Mouse (Mus musculus) hindbrain, embryonic 10.5 days (tissue): ENCODE measurements around the gene Plekhg1. TPM values are rescaled to one million over a fixed set of nuclear protein-coding genes. Genes with fewer than 3 reads are reported as not detected.

Source experiments
- DNase-seq: peaks from one replicate; pipeline ENCODE4 v3.0.0-alpha.2; 2017; ENCODE audit warnings: low spot score
- H3K27ac ChIP-seq: fragments of 300-500 bp; sonication (generic); 2 replicates; pipeline ENCODE4 v1.5.1; 2016; ENCODE audit warnings: mild to moderate bottlenecking, moderate library complexity
- H3K27me3 ChIP-seq: fragments of 300-500 bp; sonication (generic); 2 replicates; pipeline ENCODE4 v1.6.1; 2016; ENCODE audit warnings: mild to moderate bottlenecking; ENCODE audit not compliant: poor library complexity, insufficient read depth, severe bottlenecking
- H3K36me3 ChIP-seq: fragments of 300-500 bp; sonication (generic); 2 replicates; pipeline ENCODE4 v1.6.1; 2016; ENCODE audit warnings: mild to moderate bottlenecking, moderate library complexity
- H3K4me1 ChIP-seq: fragments of 300-500 bp; sonication (generic); replicated peaks from 2 replicates; pipeline ENCODE4 v1.6.1; 2016; ENCODE audit warnings: mild to moderate bottlenecking
- H3K4me3 ChIP-seq: fragments of 300-500 bp; sonication (generic); 2 replicates; pipeline ENCODE4 v1.5.1; 2016; ENCODE audit warnings: mild to moderate bottlenecking, moderate library complexity
- H3K9me3 ChIP-seq: fragments of 300-500 bp; sonication (generic); 2 replicates; pipeline ENCODE4 v1.6.1; 2016; ENCODE audit warnings: mild to moderate bottlenecking, moderate library complexity
- WGBS: fragments of 180-500 bp; shearing (Covaris S2); methylation state at CpG from one replicate; pipeline ENCODE4 v1.1.7; 2016; 5-methylcytosine and 5-hydroxymethylcytosine counted together
- polyA plus RNA-seq: library from polyadenylated mRNA; unstranded; fragments of >200 nt; fragmentation: Nextera tagmentation; extraction: Ambion mirVana; gene quantifications from 2 replicates; pipeline ENCODE4 v1.2.1, GENCODE M21; 2016

Plekhg1 gene
- polyA plus RNA-seq, 1 experiment from 2014 or later, result 10.9 TPM

DNA sequence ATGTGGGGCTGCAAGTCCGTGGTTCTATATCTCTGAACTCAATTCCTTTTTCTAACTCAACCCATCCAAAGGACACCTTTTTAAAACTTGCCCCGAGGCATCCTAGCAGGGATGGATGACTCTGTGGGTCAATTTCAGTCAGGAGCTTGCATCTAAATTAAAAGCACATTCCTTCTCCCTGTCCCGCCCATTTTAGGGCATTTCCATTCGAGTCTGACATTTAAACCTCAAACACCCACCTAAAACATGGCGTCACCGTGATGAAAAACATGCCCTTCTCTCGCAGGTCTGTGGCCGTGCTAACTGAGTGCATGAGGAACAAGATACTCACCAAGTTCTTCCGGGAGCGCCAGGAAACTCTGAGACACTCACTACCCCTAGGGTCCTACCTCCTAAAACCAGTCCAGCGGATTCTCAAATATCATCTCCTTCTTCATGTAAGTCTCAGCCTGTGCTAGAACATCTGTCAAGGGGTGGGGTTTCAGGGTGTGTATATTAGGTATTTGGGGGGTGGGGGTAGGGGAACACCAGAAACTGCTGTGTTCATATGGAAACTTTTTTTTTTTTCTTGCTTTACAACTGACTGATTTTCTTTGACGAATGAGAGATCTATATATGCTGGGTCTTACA lies 193.3 kb downstream of the Plekhg1 start:
- 76% methylated on average over 12 of the region's 12 CpGs for WGBS
- Histone ChIP-seq H3K36me3 (peaks cover 16% of the 10 kb centered on the region), H3K4me3 (no peak overlapping the region), H3K27ac (no peak overlapping the region), H3K9me3 (no peaks in the 10 kb centered on the region), H3K4me1 (0 out of 2 replicates have a peak, but pooled peaks cover 6% of the 10 kb centered on the region), H3K27me3 (no peaks in the 10 kb centered on the region)
- DNase-seq, result no peak

DNA sequence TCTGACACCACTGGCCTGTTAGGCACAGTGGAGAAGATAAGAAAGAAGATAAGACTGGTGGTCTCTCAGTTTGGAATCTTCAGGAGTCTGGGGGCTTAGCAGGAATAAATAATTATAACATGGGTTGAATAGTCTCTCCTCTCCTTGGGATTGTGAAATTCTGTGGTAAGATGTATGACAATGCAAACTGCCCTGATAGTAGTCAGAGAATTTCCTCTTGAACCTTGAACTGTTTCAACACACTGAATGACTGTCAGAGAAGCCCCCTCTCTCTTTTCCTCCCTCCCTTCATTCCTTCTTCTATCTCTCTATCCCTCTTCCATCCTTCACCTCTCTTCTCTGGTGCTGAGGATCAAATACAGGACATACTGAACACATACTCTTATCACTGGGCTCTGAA lies 196.7 kb downstream of the Plekhg1 start:
- no peak overlapping the region for H3K4me3 ChIP-seq
- H3K27me3 ChIP-seq, result no peaks in the 10 kb centered on the region
- H3K36me3 ChIP-seq, result peaks cover 18% of the 10 kb centered on the region
- no peak overlapping the region for H3K27ac ChIP-seq
- no peak for DNase-seq
- H3K9me3 ChIP-seq, result 0 out of 2 replicates have a peak, but pooled peaks cover 2% of the 10 kb centered on the region
- H3K4me1 ChIP-seq, result peaks cover 17% of the 10 kb centered on the region

DNA sequence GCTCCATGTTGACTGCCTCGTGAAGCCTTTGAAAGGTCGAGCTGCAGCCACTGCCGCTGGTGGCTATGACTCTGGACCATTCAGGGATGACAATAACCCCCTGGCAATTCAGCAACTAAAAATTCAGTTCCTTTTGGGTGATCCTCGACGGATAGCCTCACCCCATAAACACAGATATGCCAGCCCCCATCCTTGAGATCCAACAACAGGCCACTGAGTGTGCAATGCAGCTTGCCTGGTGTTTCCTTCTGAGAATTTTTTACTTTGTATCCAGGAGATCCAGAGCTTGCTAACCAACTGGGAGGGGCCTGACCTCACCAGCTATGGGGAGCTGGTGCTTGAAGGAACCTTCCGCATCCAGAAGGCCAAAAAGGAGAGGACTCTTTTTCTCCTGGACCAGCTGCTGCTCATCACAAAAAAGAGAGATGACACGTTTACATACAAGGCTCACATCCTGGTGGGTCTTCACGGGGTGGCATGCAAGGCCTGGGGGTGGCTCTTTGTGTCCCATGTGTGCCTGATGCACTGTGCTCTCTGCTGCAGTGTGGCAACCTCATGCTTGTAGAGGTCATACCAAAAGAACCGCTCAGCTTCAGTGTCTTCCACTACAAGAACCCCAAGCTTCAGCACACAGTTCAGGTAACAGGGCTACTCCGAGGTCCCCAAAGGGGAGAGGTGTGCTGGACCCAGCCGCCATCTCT lies 199.9 kb downstream of the Plekhg1 start:
- Histone ChIP-seq H3K9me3 (0 out of 2 replicates have a peak, but pooled peaks cover 2% of the 10 kb centered on the region), H3K36me3 (peaks cover 18% of the 10 kb centered on the region), H3K4me1 (peaks cover 21% of the 10 kb centered on the region), H3K4me3 (no peak overlapping the region), H3K27ac (0 out of 2 replicates have a peak overlapping the region, but pooled peaks have one; percentile 75), H3K27me3 (no peaks in the 10 kb centered on the region)
- 92% methylated on average over 11 of the region's 11 CpGs for WGBS
- no peak for DNase-seq

DNA sequence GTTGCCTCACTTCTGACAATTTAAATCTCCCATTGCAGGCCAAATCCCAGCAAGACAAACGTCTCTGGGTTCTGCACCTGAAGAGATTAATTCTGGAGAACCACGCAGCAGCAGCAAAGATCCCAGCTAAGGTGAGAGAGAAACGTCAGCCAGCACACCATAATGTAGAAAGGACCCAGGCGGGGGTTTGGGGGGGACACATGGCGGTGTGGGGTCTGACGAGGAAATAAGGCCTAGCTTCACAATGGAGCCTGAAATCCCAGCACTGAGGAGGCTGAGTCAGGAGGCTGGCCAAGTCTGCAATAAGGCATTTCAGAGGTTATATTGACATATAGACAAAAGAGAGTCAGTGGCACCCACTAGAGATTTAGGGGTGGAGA lies 200.4 kb downstream of the Plekhg1 start:
- H3K4me3 ChIP-seq, result no peak overlapping the region
- H3K27ac ChIP-seq, result peak overlapping the region; percentile 75; the same call in 1 of the 2 replicates
- 84% methylated on average over 6 of the region's 6 CpGs for WGBS
- H3K27me3 ChIP-seq, result no peaks in the 10 kb centered on the region
- peaks cover 21% of the 10 kb centered on the region for H3K4me1 ChIP-seq
- DNase-seq, result no peak
- peaks cover 18% of the 10 kb centered on the region for H3K36me3 ChIP-seq
- 0 out of 2 replicates have a peak, but pooled peaks cover 2% of the 10 kb centered on the region for H3K9me3 ChIP-seq

DNA sequence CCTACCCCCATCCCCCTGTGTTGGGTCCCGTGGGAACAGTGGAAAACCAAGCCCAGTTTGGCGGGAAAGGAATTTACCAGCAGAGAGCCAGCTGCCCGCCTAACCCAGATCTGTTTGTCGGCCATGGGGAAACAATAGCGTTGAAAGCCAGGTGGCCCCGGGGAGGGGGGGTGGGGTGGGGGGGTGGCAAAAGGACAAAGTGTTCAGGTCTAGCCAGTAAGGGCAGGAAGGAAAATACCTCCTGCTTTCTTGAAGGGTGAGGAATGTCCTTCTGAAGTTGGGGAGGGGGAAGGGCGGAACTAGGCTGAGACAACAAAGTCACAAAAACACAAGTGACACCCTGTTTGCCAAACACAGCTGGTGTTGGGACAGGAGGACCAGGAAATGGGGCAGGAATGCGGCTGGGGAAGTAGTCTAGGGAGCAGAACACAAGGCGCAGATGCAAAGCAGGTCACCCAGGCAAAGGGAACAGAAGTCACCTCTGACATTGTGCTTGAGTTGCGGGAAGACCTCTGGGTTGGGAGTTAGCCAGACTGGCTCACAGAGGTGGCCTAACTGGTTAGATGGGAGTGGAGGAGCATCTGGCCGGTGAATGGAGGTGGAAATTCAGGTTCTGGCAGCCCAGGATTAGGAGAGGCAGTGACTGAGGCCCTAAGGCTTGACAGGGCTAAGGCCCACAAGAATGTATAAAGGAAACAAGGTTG lies 201.0 kb downstream of the Plekhg1 start:
- Histone ChIP-seq H3K27ac (peak overlapping the region; percentile 75), H3K36me3 (peaks cover 19% of the 10 kb centered on the region), H3K4me3 (no peak overlapping the region), H3K9me3 (0 out of 2 replicates have a peak, but pooled peaks cover 2% of the 10 kb centered on the region), H3K4me1 (peaks cover 21% of the 10 kb centered on the region), H3K27me3 (no peaks in the 10 kb centered on the region)
- peak; percentile 42 for DNase-seq
- WGBS, result 21% methylated on average over 11 of the region's 11 CpGs

DNA sequence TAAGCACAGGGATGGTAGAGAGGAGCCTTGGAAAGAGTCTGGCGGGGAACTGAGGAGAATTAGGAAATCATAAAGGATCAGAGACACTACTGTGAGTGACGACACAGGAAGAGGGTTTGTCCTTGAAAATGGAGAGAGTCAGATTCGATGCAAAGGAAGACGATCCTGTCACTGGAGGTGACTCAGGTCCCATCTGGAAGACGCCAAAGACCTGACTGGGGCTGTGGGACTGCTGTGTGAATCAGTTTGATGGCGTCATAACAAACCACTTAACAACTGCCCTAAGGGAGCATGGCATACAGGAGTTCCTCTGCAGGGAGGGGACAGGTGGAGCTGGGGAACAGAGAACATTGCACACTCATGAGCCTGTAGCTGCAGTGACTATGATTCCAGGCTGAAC lies 202.1 kb downstream of the Plekhg1 start:
- Histone ChIP-seq H3K4me1 (peaks cover 21% of the 10 kb centered on the region), H3K9me3 (0 out of 2 replicates have a peak, but pooled peaks cover 5% of the 10 kb centered on the region), H3K4me3 (no peak overlapping the region), H3K36me3 (peaks cover 30% of the 10 kb centered on the region), H3K27ac (peak overlapping the region; percentile 40; the same call in 1 of the 2 replicates), H3K27me3 (no peaks in the 10 kb centered on the region)
- DNase-seq, result no peak
- whole genome bisulfite sequencing, result 67% methylated on average over 6 of the region's 6 CpGs

DNA sequence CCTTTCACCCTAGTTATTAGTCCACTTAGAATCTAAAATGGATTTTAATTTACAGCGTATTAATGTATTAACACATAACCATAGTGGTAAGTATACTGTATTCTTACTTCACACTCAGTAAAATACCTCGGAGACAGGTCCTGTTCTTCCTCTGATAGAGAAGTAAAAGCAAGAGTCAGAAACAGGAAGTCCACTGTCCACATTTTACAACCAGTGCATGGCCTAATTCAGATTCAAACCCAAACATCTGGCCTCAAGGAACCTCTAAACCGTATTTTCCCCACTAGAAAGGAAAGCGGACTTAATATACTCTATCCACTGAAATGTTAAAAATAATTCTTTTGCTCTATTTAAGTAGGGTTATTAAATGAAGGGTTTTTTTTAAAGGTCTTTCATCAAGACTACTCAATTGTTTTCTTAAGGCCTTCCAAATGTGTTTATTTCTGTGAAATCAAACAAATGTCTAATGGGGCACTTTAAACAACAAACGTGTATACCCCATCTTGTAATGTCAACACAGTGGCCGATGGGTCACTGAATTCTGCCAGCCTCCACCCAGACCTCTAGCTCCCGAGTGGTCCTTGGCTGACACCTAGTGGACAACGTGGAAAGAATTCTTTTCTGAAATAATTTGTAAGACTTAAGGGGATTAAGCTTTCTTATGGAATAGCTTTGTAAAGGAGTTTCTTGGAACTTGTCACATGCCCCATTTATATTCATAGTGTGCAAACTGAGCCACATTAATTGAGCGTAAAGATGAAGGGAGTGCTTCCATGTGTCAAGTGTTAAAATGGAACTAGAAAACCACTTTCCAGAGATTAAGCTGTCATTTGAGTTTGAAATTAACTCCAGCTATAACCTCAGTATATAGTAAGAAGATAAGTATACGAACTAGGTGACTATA lies 203.6 kb downstream of the Plekhg1 start:
- Histone ChIP-seq H3K27ac (no peak overlapping the region), H3K9me3 (0 out of 2 replicates have a peak, but pooled peaks cover 5% of the 10 kb centered on the region), H3K27me3 (no peaks in the 10 kb centered on the region), H3K4me1 (peaks cover 21% of the 10 kb centered on the region), H3K4me3 (no peak overlapping the region), H3K36me3 (peaks cover 36% of the 10 kb centered on the region)
- WGBS, result 36% methylated on average over 10 of the region's 10 CpGs
- DNase-seq, result peak; percentile 69

DNA sequence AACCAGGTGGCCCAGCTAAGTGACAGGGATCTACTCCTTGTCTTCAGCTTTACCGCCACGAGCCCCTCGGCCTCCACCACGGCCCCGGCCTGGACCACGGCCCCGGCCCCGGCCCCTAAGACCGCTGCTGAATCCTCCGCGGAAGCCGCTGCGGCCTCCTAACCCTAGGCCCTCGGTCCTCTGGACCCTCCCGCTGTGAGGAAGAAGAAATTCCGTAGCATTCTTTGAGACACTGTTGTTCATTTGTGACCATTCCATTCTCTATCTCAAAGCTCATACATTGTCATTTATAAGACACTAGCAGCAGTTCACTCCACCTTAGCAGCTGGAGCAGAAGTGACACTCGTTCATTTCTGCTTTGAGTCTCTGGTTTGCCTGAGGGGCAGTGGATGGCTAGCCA lies 206.7 kb downstream of the Plekhg1 start:
- Histone ChIP-seq H3K36me3 (peaks cover 29% of the 10 kb centered on the region), H3K27me3 (no peaks in the 10 kb centered on the region), H3K27ac (no peak overlapping the region), H3K9me3 (0 out of 2 replicates have a peak, but pooled peaks cover 2% of the 10 kb centered on the region), H3K4me1 (peaks cover 7% of the 10 kb centered on the region), H3K4me3 (no peak overlapping the region)
- WGBS, result 94% methylated on average over 17 of the region's 17 CpGs
- DNase-seq, result no peak

DNA sequence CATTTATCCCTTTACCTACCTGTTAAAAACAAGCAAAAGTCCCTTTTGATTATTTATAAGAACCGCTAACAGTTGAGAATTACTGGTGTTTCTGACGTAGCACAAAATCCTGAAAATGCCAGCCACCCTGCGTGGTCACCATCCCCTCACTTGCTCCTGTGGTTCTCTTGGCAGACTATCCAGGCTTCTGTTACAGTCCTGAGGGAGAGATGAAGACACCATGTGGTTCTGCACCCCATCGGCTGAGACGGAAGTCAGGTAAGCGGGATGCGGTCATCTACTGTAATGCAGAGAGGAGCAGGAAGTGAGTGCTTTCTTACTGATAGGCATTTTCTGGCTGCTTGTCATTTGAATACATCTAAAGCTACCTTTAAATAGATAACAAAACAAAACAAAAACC lies 207.2 kb downstream of the Plekhg1 start:
- H3K4me3 ChIP-seq, result no peak overlapping the region
- H3K36me3 ChIP-seq, result peaks cover 29% of the 10 kb centered on the region
- no peak for DNase-seq
- H3K27me3 ChIP-seq, result no peaks in the 10 kb centered on the region
- H3K4me1 ChIP-seq, result peaks cover 3% of the 10 kb centered on the region; the same call in 1 of the 2 replicates
- H3K27ac ChIP-seq, result no peak overlapping the region
- H3K9me3 ChIP-seq, result 0 out of 2 replicates have a peak, but pooled peaks cover 2% of the 10 kb centered on the region
- WGBS, result 95% methylated on average over 7 of the region's 7 CpGs

DNA sequence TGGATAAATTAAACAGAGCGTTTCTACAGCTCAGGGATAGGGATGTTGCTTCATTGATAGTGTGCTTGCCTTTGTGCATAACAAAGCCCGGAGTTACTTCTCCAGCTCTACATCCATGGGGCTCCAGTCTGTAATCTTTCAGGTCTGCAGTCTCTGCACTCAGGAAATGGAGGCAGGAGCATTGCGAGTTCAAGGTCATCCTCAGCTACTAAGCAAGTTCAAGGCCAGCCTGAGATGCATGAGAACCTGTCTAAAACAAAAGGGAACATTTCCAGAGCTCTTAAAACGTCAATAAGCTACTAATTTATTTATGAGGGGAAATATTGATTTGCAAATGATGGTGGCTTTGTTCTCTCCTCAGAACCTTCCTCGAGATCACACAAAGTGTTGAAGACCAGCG lies 209.1 kb downstream of the Plekhg1 start:
- Histone ChIP-seq H3K27ac (no peak overlapping the region), H3K4me3 (no peak overlapping the region), H3K4me1 (no peaks in the 10 kb centered on the region), H3K36me3 (peaks cover 31% of the 10 kb centered on the region), H3K27me3 (no peaks in the 10 kb centered on the region), H3K9me3 (0 out of 2 replicates have a peak, but pooled peaks cover 2% of the 10 kb centered on the region)
- WGBS, result 89% methylated on average over 6 of the region's 6 CpGs
- no peak for DNase-seq

DNA sequence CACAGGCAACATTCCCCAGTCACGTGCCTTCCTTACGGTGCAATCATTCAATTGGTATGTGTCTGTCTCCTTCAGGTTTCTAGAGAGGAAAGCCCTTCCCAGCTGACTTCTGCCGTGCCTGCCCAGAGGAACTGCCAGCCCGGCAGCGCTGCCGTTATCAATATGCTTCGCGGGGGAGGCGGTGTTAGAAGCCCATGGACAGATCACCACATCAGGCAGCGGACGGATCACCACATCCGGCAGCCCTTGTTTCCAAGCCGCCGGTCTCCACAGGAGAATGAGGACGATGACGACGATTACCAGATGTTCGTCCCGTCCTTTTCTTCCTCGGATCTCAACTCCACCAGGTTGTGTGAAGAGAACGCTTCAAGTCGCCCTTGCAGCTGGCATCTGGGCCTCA lies 216.3 kb downstream of the Plekhg1 start:
- 94% methylated on average over 22 of the region's 22 CpGs for WGBS
- no peak for DNase-seq
- H3K4me3 ChIP-seq, result no peak overlapping the region
- H3K36me3 ChIP-seq, result peaks cover 37% of the 10 kb centered on the region
- 0 out of 2 replicates have a peak, but pooled peaks cover 4% of the 10 kb centered on the region for H3K9me3 ChIP-seq
- no peaks in the 10 kb centered on the region for H3K4me1 ChIP-seq
- H3K27me3 ChIP-seq, result no peaks in the 10 kb centered on the region
- no peak overlapping the region for H3K27ac ChIP-seq

DNA sequence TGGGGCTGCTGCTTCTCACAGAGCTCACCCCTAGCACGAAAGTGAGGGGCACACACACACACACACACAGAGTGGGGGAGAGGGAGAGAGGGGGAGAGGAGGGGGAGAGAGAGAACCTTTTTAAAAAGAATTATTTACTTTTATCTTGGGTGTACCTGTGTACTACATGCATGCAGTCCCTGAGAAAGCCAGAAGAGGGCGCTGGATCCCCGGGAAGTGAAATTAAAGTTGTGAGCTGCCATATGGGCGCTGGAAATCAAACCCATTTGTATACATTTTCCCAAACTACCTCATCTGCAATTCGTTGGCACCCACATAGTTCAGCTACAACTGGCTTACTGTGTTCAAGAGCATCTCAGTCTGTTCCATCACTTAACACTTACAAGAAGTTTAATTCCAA lies 218.4 kb downstream of the Plekhg1 start:
- Histone ChIP-seq H3K27ac (no peak overlapping the region), H3K4me1 (no peaks in the 10 kb centered on the region), H3K36me3 (peaks cover 39% of the 10 kb centered on the region), H3K4me3 (no peak overlapping the region), H3K27me3 (no peaks in the 10 kb centered on the region), H3K9me3 (0 out of 2 replicates have a peak, but pooled peaks cover 4% of the 10 kb centered on the region)
- WGBS, result 75% methylated on average over 5 of the region's 5 CpGs
- DNase-seq, result no peak
